Mouse (Mus musculus): ENCODE data around the gene Nectin1.

DNA sequence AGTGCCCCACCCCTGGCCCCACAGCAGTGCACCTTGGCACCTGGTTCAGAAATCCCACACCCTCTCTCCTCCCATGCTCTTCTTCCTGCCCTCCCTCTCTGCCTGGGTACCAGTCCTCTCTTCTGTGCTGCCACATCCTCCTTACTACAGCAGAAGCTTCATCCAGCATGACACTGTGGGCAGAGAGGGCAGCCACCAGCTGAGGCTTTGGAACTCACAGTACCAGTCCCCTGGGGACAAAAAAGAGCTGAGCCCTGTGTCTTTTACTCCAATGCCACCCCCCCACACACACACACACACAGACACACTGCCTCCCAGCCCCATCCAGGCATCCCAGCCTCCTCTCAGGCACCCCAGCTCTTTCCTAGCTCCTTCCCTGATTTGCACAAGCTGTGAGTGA, 42.0 kb upstream of the Nectin1 start:
- no peak for TF ChIP-seq CTCF (IDR thresholded peaks at IDR 0.05; ENCODE audit: low read depth, low read length)
- TF ChIP-seq POLR2A (IDR thresholded peaks at IDR 0.05; ENCODE audit: insufficient read depth, low read length): no peak

Measured in ES-Bruce4 (cell line).